In the genomic region with DNA sequence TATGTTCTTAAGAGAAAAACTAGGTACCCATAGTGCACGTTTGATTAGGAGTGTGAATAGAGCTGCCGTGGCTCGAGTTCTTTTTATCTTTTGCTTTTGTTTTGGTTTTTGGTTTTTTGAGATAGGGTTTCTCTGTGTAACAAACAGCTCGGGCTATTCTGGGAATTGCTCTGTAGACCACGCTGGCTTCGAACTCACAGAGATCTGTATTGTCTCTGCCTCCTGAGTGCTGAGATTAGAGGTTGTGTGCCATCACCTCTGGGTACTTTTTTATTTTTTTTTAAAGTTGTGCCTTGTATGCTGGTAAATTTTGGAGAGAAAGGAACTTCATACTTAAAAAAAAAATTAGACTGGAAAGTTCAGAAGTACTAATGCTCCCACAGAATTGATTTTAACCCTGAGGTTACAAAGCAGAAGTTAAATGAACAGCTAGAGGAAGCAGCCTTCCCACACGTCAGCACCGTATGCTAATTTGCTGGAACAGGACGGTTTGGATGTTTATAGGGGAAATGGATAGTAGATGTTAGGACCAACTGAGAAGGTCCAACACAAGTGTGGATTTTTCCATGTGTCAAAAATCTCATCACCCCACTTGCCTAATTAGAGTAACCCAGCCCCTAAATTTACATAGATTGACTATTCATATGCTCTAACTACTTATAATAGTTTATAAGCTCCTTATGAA, we compare ENCODE assay signal across 8 mouse cellular contexts. TPM values are rescaled to one million over a fixed set of nuclear protein-coding genes. Genes with fewer than 3 reads are reported as not detected.
DNase-seq lines count a peak whose midpoint lies in the region; ATAC-seq lines count a peak whose summit lies in the region.

No protein-coding gene starts in this region.

- no peak overlapping the region for H3K9ac ChIP-seq in hindbrain, embryonic 11.5 days (ENCODE audit: low read depth, low read length)

- H3K4me2 ChIP-seq in hindbrain, embryonic 11.5 days (replicated peaks; ENCODE audit: low read depth, low read length) = peak overlapping the region; percentile 77

- peak overlapping the region; percentile 98 for H3K4me3 ChIP-seq in hindbrain, embryonic 11.5 days (ENCODE audit: low read depth, low read length)
- peak overlapping the region; percentile 97 for H3K4me3 ChIP-seq in macrophage (ENCODE audit: inconsistent target)

- peaks cover 8% of the 10 kb centered on the region; the same call in 1 of the 2 replicates for H3K4me1 ChIP-seq in hindbrain, embryonic 11.5 days (replicated peaks; ENCODE audit: control insufficient read depth, insufficient read depth, low read length)

- H3K79me2 ChIP-seq in macrophage (ENCODE audit: inconsistent target) = peaks cover 58% of the 10 kb centered on the region

- no peak overlapping the region for H3K27ac ChIP-seq in hindbrain, embryonic 11.5 days (ENCODE audit: low read depth, low read length)
- H3K27ac ChIP-seq in macrophage = peak overlapping the region; percentile 91

- ATAC-seq in hindbrain, embryonic 11.5 days (ENCODE audit: low FRiP score) = no peak
- ATAC-seq in inflammation-experienced regulatory T-cells, adult 6 months = no peak

- H3K9me3 ChIP-seq in hindbrain, embryonic 11.5 days (ENCODE audit: control insufficient read depth, low read length) = no peaks in the 10 kb centered on the region

- WGBS in hindbrain, embryonic 11.5 days = 59% methylated on average over 9 of the region's 9 CpGs
- 6% methylated on average over 9 of the region's 9 CpGs for WGBS in macrophage (ENCODE audit: missing documents)

- no peaks in the 10 kb centered on the region for H3K27me3 ChIP-seq in hindbrain, embryonic 11.5 days (ENCODE audit: control insufficient read depth, insufficient read depth, low read length)

- no peaks in the 10 kb centered on the region for H3K36me3 ChIP-seq in hindbrain, embryonic 11.5 days (ENCODE audit: control insufficient read depth, insufficient read depth, low read length)
- no peaks in the 10 kb centered on the region for H3K36me3 ChIP-seq in macrophage (ENCODE audit: inconsistent target)

- DNase-seq in cerebellum, adult 9-10 months = peak; percentile 34
- no peak for DNase-seq in cerebellum, postnatal 36 days
- peak; percentile 50 for DNase-seq in CD4-positive helper T cell, adult 2 months (ENCODE audit: low read depth, low spot score)
- no peak for DNase-seq in hindbrain, embryonic 11.5 days (ENCODE audit: low spot score)
- no peak for DNase-seq in right cerebral cortex, postnatal 4 days
- no peak for DNase-seq in cerebellum, adult 18-20 months

RNA-seq across cellular contexts. Expression of a gene that starts 2.5 kb away (rescaled TPM):
- polyA plus RNA-seq in hindbrain, embryonic 11.5 days (2014; fragmentation: Nextera tagmentation; extraction: Ambion mirVana) = 23.9 and 24.1 TPM in 2 replicates
- total RNA-seq in macrophage (2018; cell fraction: chromatin; rRNA removed) = 10 to 100 TPM; 14.1 to 72.0 (median 31.5) TPM
- 10 to 100 TPM; 12.9 to 44.8 (median 20.9) TPM for total RNA-seq in macrophage (2018; cell fraction: cytosol; rRNA removed)
- total RNA-seq in macrophage (2018; cell fraction: nucleus; rRNA removed) = 10 to 100 TPM; 18.9 to 91.9 (median 37.5) TPM
- polyA plus RNA-seq in macrophage (2018) = 13.0 to 49.2 TPM (median 33.8 TPM) in 3 replicates
- 10 to 100 TPM; 29.4 to 55.7 (median 51.9) TPM for polyA plus RNA-seq in inflammation-experienced regulatory T-cells, adult 6 months (2017; shearing (Covaris generic))

RNA-seq across cellular contexts. Expression of a gene that starts 24.3 kb away (rescaled TPM):
- polyA plus RNA-seq in hindbrain, embryonic 11.5 days (2014; fragmentation: Nextera tagmentation; extraction: Ambion mirVana) = 27.7 and 29.4 TPM in 2 replicates
- 1 to 10 TPM; 1.7 to 9.3 (median 4.4) TPM for total RNA-seq in macrophage (2018; cell fraction: chromatin; rRNA removed)
- total RNA-seq in macrophage (2018; cell fraction: cytosol; rRNA removed) = 1 to 10 TPM; 1.1 to 3.4 (median 1.8) TPM
- 1 to 10 TPM; 1.2 to 8.8 (median 3.6) TPM for total RNA-seq in macrophage (2018; cell fraction: nucleus; rRNA removed)
- polyA plus RNA-seq in macrophage (2018) = 2.1 to 4.4 TPM (median 2.6 TPM) in 3 replicates
- polyA plus RNA-seq in inflammation-experienced regulatory T-cells, adult 6 months (2017; shearing (Covaris generic)) = 1 to 10 TPM; 5.7 to 9.1 (median 6.8) TPM

RNA-seq across cellular contexts. Expression of a gene that starts 58.9 kb away (rescaled TPM):
- polyA plus RNA-seq in hindbrain, embryonic 11.5 days (2014; fragmentation: Nextera tagmentation; extraction: Ambion mirVana) = 3.0 and 3.7 TPM in 2 replicates
- under 1 TPM in 9 of 26 experiments, not detected in 17; 0.19 to 0.86 (median 0.31) TPM for total RNA-seq in macrophage (2018; cell fraction: chromatin; rRNA removed)
- under 1 TPM in 21 of 26 experiments, not detected in 5; 0.03 to 0.70 (median 0.10) TPM for total RNA-seq in macrophage (2018; cell fraction: cytosol; rRNA removed)
- 1 to 10 TPM in 1 of 26 experiments, under 1 TPM in 11, not detected in 14; 0.11 to 2.1 (median 0.33) TPM for total RNA-seq in macrophage (2018; cell fraction: nucleus; rRNA removed)
- 0.06 TPM in 1 of 3 replicates, not detected in the others for polyA plus RNA-seq in macrophage (2018)
- polyA plus RNA-seq in inflammation-experienced regulatory T-cells, adult 6 months (2017; shearing (Covaris generic)) = under 1 TPM in 2 of 3 experiments, not detected in 1; 0.09 to 0.33 TPM

Comparison
In these comparisons a context has a peak if more than half of its experiments do, and no peak if none do; other contexts are left out.
1. DNase-seq: peak in cerebellum, adult 9-10 months (single experiment) and CD4-positive helper T cell, adult 2 months (single experiment); none in cerebellum, postnatal 36 days (0 of 2), hindbrain, embryonic 11.5 days (single experiment), right cerebral cortex, postnatal 4 days (single experiment) and cerebellum, adult 18-20 months (0 of 2).